Mouse (Mus musculus) heart, postnatal 0 days (tissue): ENCODE results near the gene Wfdc12.

Experiments
- CTCF ChIP-seq: IDR thresholded peaks from 2 replicates; pipeline ENCODE4 v1.5.1; 2016; ENCODE audit warnings: antibody characterized with exemption, control low read depth, low read depth
- EP300 ChIP-seq: IDR thresholded peaks from 2 replicates; pipeline ENCODE4 v1.6.1; 2016; ENCODE audit warnings: antibody characterized with exemption, low read depth

DNA sequence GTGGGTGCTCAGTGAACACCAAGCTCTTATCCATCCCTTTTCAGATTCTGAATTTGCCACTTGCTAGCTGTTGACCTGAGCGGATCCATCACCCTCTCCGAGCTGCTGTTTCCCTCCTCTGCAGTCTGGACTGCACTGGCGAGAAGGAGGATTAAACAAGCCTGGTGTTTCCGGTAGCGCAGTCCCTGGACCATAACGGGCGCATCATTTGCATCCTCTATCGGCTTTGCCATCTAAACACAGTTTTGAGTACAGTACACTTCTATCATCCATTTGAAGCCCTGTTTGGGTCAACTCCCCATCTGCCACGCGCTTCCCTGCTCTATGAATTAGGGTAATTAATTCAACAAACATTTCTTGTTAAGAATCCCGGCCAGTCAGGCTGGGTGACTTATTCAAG is 20.1 kb downstream of the Wfdc12 start:
- TF ChIP-seq CTCF: no peak
- no peak for TF ChIP-seq EP300
